Mouse (Mus musculus): ENCODE data around the gene Mertk.

Mertk gene

GRCm38 (mm10) chr2:128770557-128770956 lies 71.8 kb downstream of the Mertk start:
- DNase-seq = no peak

GRCm38 (mm10) chr2:128771048-128771447 lies 72.3 kb downstream of the Mertk start:
- DNase-seq = no peak

- DNase-seq = peak in 1 of 2 experiments; percentile 5
These were observed 73.1 kb downstream of the Mertk start for GRCm38 (mm10) chr2:128771750-128772338.

DNA sequence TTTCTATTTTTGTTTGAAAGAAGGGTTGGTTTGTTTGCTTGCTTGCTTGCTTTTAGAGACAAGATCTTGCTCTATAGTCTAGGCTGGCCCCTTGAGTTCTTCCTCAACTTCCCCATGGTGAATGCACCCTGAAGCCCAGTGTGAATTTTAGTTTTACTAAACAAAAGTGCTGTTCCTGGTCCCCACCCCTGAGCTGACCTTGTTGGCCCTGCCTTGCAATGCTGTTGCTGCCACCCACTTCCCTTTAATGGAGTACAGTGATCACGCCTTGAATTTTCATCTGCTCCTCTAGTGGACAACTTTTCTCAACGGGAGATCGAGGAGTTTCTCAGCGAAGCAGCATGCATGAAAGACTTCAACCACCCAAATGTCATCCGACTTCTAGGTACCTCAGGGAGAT lies 83.5 kb downstream of the Mertk start:
- DNase-seq = no peak

- no peak for DNase-seq
These were observed 85.0 kb downstream of the Mertk start for GRCm38 (mm10) chr2:128783660-128784345.

- no peak for DNase-seq
These were observed 86.1 kb downstream of the Mertk start for GRCm38 (mm10) chr2:128784814-128785213.

DNA sequence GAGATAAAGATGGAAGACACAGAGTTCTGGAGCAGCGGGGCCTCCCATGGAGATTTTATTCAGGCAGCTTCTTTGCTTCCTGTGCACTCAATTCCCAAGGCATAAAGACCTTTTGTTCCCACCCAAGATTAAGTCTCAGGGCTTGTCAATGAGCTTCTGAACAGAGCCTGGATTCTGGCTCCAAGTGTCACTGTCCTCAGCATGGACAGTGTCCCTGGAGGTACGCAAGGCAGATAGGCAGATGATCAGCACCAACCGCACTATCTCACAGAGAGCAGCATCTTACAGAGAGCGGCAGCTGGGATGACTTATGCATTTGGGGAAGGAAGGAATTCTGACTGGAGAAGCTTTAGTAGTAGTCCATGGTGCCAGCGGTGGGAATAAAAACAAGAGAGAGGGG lies 87.6 kb downstream of the Mertk start:
- no peak for DNase-seq

DNA sequence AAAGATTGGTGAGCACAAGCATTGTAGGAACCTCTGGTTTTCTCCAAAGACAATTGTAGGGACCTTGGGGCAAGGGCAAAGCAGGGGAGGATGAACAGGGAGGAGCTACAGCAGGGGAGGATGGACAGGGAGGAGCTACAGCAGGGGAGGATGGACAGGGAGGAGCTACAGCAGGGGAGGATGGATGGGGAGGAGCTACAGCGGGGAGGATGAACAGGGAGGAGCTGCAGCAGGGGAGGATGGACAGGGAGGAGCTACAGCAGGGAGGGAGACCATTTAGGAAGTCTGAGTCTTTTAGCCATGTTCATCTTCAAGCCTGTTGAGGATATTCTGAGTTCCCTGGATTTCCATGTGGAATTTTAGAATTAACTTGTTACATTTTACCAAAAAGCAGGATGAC lies 88.0 kb downstream of the Mertk start:
- no peak for DNase-seq

DNA sequence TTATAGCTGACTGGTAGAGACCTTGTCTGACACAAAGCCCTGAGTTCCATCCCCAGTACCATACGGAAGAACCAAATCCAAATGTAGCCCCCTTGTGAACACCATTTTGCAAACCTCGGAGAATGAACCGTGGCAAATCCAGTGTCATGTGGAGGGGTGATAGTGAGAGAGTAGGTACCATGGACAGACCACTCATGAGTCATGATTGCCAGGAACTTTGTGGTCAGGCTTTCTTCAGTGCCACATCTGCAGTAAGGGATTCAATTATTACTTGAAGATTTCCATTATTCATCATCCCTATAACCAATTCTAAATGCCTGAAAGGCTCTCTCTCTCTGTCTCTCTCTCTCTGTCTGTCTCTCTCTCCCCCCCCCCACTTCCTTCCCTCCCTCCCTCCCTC lies 89.0 kb downstream of the Mertk start:
- no peak for DNase-seq

DNA sequence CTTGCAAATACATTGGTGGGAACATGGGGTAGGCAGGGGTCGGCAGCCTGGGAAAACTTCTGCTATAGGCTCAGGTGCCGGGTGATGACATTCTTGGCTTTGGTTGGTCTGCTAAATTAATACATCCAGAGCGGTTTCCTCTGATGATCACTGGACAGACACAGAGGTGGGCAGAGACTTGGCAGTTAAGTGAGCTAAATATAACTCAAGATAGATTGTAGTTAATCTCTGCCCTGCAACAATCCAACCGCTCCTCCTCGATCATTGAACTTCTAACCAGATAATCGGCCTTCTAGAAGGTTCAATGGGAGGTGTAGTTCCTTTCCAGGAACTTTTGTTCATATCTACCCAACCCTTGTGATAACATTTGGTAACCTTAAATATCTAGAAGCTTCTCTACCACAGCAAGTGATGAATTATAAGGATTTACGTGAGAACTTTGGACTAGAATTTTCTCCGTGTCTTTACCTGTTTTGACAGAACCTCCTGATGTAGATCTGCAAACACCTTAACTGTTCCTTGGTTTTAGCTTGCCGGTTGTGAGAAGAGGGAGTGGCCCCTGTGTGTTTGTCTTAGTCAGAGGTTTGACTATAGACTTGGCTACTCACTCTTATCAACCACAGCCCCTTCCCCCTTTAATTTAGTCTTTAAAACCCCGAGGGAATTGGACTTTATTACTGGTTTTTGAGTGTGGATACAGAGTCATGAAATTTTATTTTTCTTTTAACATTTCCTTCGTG lies 92.3 kb downstream of the Mertk start:
- no peak for DNase-seq

DNA sequence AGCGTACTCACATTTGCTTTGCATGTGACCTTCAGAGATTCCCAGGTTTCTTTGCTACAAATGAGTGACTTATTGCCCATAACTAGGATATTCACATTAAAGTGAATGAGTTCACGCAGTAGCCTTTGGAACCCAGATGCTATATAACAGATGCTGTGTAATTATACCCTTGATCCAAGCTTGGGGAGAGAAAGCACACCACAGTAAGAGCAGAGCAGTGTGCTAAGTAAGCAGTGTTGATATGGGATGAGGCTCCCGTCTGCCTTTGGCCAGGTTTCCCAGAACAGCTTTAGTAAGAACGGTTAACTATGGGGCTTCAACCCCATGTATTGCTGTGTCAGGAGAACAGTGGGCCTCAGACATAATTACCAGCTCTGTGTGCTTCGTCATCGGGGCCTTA lies 95.2 kb downstream of the Mertk start:
- no peak for DNase-seq

DNA sequence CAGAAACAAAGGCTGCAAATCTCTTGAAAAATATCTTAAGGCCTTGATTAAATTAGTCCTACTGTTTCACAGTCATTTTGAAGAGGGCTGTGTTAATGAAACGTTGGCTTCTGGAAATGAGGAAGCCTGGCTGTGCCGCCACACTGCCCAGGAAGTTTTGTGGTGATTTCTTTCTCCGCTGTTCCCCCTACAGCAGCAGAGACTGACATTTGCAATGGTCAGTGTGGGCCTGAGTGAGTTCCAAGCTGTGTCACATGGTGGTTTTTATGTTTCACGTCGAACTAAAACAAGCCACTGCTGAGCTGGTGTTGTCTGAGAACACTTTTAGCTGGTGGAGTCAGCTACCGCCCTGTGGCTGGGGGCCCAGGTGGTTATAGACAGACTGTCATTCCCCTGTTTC lies 97.7 kb downstream of the Mertk start:
- no peak for DNase-seq

GRCm38 (mm10) chr2:128803441-128803840 lies 104.7 kb downstream of the Mertk start:
- no peak for DNase-seq

GRCm38 (mm10) chr2:128805341-128805740 lies 106.6 kb downstream of the Mertk start:
- no peak for DNase-seq

DNA sequence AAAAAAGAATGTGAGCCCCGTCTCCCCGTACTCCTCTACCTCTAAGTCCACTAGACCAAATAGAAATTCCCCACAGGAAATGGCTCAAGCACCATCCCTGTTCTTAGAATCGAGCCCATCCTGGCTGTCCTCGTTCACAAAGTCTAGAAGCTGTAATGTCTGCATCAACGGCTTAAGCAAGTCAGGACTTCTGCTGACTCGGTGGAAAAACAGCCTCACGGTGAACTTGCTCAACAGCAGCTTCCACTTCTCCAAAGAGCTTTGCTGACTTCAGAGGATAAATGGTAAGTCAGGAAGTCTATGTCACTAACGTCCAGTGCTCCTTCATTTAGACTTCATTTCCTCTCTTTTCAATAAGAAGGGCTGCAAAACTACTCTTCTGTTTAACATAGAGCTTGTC lies 107.8 kb downstream of the Mertk start:
- DNase-seq = no peak

GRCm38 (mm10) chr2:128812761-128813160 lies 114.0 kb downstream of the Mertk start:
- DNase-seq = no peak

DNA sequence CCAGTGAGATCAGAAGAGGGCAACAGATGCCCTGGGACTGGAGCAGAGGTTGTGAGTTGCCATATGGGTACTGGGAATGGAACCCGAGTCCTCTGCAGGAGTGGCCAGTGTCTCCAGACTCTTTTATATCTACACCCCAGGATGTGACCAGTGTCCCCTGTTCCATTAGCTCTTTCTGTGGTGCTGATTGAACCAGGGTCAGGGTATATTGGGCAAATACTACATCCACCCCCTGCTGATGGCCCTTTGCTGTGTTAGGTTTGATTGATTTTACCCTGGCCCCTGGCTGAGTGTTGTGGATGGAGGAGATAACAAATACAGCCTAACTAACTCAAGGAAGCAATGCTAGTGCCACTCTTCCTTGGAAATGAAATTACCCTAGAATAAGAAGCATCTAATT lies 117.6 kb downstream of the Mertk start:
- DNase-seq = no peak

- DNase-seq = no peak
These were observed 118.2 kb downstream of the Mertk start for GRCm38 (mm10) chr2:128816916-128817315.

GRCm38 (mm10) chr2:128817387-128817785 lies 118.6 kb downstream of the Mertk start:
- peak in 1 of 2 experiments; percentile 68 for DNase-seq

GRCm38 (mm10) chr2:128817786-128818681 lies 119.3 kb downstream of the Mertk start, which contains the start of gene Tmem87b:
Tmem87b (plus strand) TSS chr2:128818118.
- peak; percentile 98 to 99 for DNase-seq

- DNase-seq = no peak
These were observed 120.3 kb downstream of the Mertk start for GRCm38 (mm10) chr2:128818956-128819643.

DNA sequence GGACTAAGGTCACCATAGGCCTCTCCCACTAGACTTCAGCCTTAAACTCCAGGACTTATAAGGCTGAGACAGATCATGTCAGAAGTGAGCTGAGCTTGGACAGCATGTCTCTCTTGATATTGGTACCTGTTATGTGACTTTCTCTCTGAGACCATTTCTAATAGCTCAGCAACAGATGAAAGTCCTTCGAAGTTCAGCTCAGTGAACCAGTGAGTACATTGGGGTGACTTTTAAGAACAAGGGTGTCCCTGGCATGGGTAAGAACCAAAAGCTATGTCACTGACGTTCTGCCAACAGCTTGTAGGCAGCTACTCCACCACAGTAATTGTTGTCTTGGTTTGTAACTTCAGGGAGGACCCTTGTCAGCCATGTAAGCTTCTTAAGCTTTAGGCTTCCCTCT lies 121.9 kb downstream of the Mertk start:
- DNase-seq = no peak
